25 mouse cellular contexts compared by ENCODE assay signal in genomic region chr19:47031770-47032169, GRCm38 (mm10). TPM values are rescaled to one million over a fixed set of nuclear protein-coding genes. Genes with fewer than 3 reads are reported as not detected.
DNase-seq lines count a peak whose midpoint lies in the region; ATAC-seq and TF ChIP-seq lines count a peak whose summit lies in the region.
"Had no signal": no experiment of that assay in that cellular context is flagged by ENCODE, and none has a peak within 500 bp of the region (broad histone marks: within the 10 kb centered on the region; RNA-seq: fewer than 3 reads in every experiment).

No protein-coding gene starts in this region.

- H3K27ac ChIP-seq in forebrain, embryonic 15.5 days (replicated peaks), result 0 out of 2 replicates have a peak overlapping the region, but pooled peaks have one; percentile 19
- H3K27ac ChIP-seq in forebrain, embryonic 11.5 days (ENCODE audit: low read depth, low read length), result no peak overlapping the region
- H3K27ac ChIP-seq in layer of hippocampus, adult 2 months, result peak overlapping the region; percentile 62; the same call in 1 of the 2 replicates
- H3K27ac ChIP-seq: embryonic facial prominence, embryonic 10.5 days; embryonic facial prominence, embryonic 12.5 days; forebrain, embryonic 13.5 days had no signal

- H3K4me3 ChIP-seq in forebrain, embryonic 15.5 days, result no peak overlapping the region
- H3K4me3 ChIP-seq in forebrain, embryonic 11.5 days (ENCODE audit: low read depth, low read length), result no peak overlapping the region
- H3K4me3 ChIP-seq in layer of hippocampus, adult 2 months, result no peak overlapping the region
- H3K4me3 ChIP-seq: embryonic facial prominence, embryonic 10.5 days; embryonic facial prominence, embryonic 12.5 days; forebrain, embryonic 13.5 days had no signal

- TF ChIP-seq CTCF in layer of hippocampus, adult 2 months (conservative IDR thresholded peaks at IDR 0.05), result 0 out of 2 replicates have a peak, but pooled peaks have one; percentile 13

- ATAC-seq in forebrain, embryonic 15.5 days (replicated peaks), result no peak
- no peak for ATAC-seq in forebrain, embryonic 11.5 days (replicated peaks; ENCODE audit: low FRiP score)
- ATAC-seq: activated CD4-positive, CD25-positive, alpha-beta regulatory T cell, adult 4 months; CD4-positive, CD25-positive, alpha-beta regulatory T cell, adult 4 months; forebrain, embryonic 13.5 days; forebrain, embryonic 16.5 days; Patski had no signal

- no peaks in the 10 kb centered on the region for H3K9me3 ChIP-seq in forebrain, embryonic 15.5 days
- H3K9me3 ChIP-seq in forebrain, embryonic 11.5 days (ENCODE audit: control insufficient read depth, low read length), result no peaks in the 10 kb centered on the region
- H3K9me3 ChIP-seq: embryonic facial prominence, embryonic 10.5 days; embryonic facial prominence, embryonic 12.5 days; forebrain, embryonic 13.5 days; G1E had no signal

- no peaks in the 10 kb centered on the region for H3K27me3 ChIP-seq in forebrain, embryonic 15.5 days
- H3K27me3 ChIP-seq in forebrain, embryonic 11.5 days (ENCODE audit: control insufficient read depth, insufficient read depth, low read length), result no peaks in the 10 kb centered on the region
- H3K27me3 ChIP-seq: CH12.LX; embryonic facial prominence, embryonic 12.5 days; forebrain, embryonic 13.5 days; Patski had no signal

- H3K4me1 ChIP-seq in forebrain, embryonic 15.5 days, result no peaks in the 10 kb centered on the region
- H3K4me1 ChIP-seq in forebrain, embryonic 11.5 days (replicated peaks; ENCODE audit: control insufficient read depth, insufficient read depth, low read length), result no peaks in the 10 kb centered on the region
- H3K4me1 ChIP-seq: embryonic facial prominence, embryonic 10.5 days; embryonic facial prominence, embryonic 12.5 days; forebrain, embryonic 13.5 days had no signal

- no peak overlapping the region for H3K9ac ChIP-seq in forebrain, embryonic 15.5 days (replicated peaks)
- no peak overlapping the region for H3K9ac ChIP-seq in forebrain, embryonic 11.5 days (ENCODE audit: low read length)
- H3K9ac ChIP-seq: embryonic facial prominence, embryonic 12.5 days; forebrain, embryonic 13.5 days had no signal

- H3K36me3 ChIP-seq in forebrain, embryonic 15.5 days, result peaks cover 31% of the 10 kb centered on the region
- H3K36me3 ChIP-seq in forebrain, embryonic 11.5 days (ENCODE audit: control insufficient read depth, insufficient read depth, low read length), result peaks cover 3% of the 10 kb centered on the region; the same call in 1 of the 2 replicates

- no peak overlapping the region for H3K4me2 ChIP-seq in forebrain, embryonic 15.5 days (replicated peaks)
- H3K4me2 ChIP-seq in forebrain, embryonic 11.5 days (ENCODE audit: low read depth, low read length, severe bottlenecking), result no peak overlapping the region
- H3K4me2 ChIP-seq: embryonic facial prominence, embryonic 12.5 days; forebrain, embryonic 13.5 days had no signal

- 81% methylated on average over 6 of the region's 6 CpGs for WGBS in forebrain, embryonic 15.5 days
- WGBS in forebrain, embryonic 11.5 days, result 90% methylated on average over 6 of the region's 6 CpGs

- no peak for DNase-seq in forebrain, embryonic 11.5 days (ENCODE audit: low spot score)
- peak; percentile 39 for DNase-seq in layer of hippocampus, adult 11-12 months (ENCODE audit: low spot score)
- no peak for DNase-seq in layer of hippocampus, postnatal 10 days (ENCODE audit: low spot score in 2 of 2)
- DNase-seq in layer of hippocampus, adult 2 months (ENCODE audit: low spot score in 2 of 2), result no peak
- no peak for DNase-seq in layer of hippocampus, postnatal 25 days (ENCODE audit: extremely low spot score in 1 of 2, low spot score in 1 of 2)
- no peak for DNase-seq in right cerebral cortex, adult 18-20 months
- DNase-seq: adrenal gland, adult 8-10 months; adrenal gland, postnatal 14 days; adrenal gland, postnatal 36 days; B cell, adult 2 months; cerebellum, adult 11-12 months; cerebellum, adult 2 months; cerebellum, adult 9-10 months; cerebellum, postnatal 10 days; cerebellum, postnatal 25 days had no signal

RNA-seq across cellular contexts. Expression of gene Nt5c2, which starts 16.8 kb away (rescaled TPM):
- polyA plus RNA-seq in forebrain, embryonic 15.5 days (2015; fragmentation: Nextera tagmentation; extraction: Ambion mirVana), result 73.2 and 78.2 TPM in 2 replicates
- polyA plus RNA-seq in forebrain, embryonic 11.5 days (2014; fragmentation: Nextera tagmentation; extraction: Ambion mirVana), result 71.8 and 77.9 TPM in 2 replicates
- total RNA-seq in layer of hippocampus, postnatal 10 days (2021), result 10 to 100 TPM; 65.6 to 78.1 TPM
- total RNA-seq in layer of hippocampus, adult 2 months (2021), result 10 to 100 TPM; 80.9 to 84.4 TPM
- 10 to 100 TPM; 70.7 to 71.1 TPM for total RNA-seq in layer of hippocampus, postnatal 25 days (2021)

RNA-seq across cellular contexts. Expression of gene Ina, which starts 17.3 kb away (rescaled TPM):
- 333 TPM in 2 replicates for polyA plus RNA-seq in forebrain, embryonic 15.5 days (2015; fragmentation: Nextera tagmentation; extraction: Ambion mirVana)
- polyA plus RNA-seq in forebrain, embryonic 11.5 days (2014; fragmentation: Nextera tagmentation; extraction: Ambion mirVana), result 102 and 110 TPM in 2 replicates
- total RNA-seq in layer of hippocampus, postnatal 10 days (2021), result 100 to 1,000 TPM; 197 to 202 TPM
- total RNA-seq in layer of hippocampus, adult 2 months (2021), result 100 to 1,000 TPM; 170 to 180 TPM
- total RNA-seq in layer of hippocampus, postnatal 25 days (2021), result 100 to 1,000 TPM; 178 to 189 TPM
- total RNA-seq: CH12.LX had no signal
- polyA plus RNA-seq: activated CD4-positive, CD25-positive, alpha-beta regulatory T cell, adult 4 months; CD4-positive, CD25-positive, alpha-beta regulatory T cell, adult 4 months; G1E had no signal

RNA-seq across cellular contexts. Expression of gene Pcgf6, which starts 18.9 kb away (rescaled TPM):
- 27.4 and 29.8 TPM in 2 replicates for polyA plus RNA-seq in forebrain, embryonic 15.5 days (2015; fragmentation: Nextera tagmentation; extraction: Ambion mirVana)
- polyA plus RNA-seq in forebrain, embryonic 11.5 days (2014; fragmentation: Nextera tagmentation; extraction: Ambion mirVana), result 35.1 and 37.3 TPM in 2 replicates
- 10 to 100 TPM; 19.7 to 20.4 TPM for total RNA-seq in layer of hippocampus, postnatal 10 days (2021)
- 10 to 100 TPM; 19.3 to 25.5 TPM for total RNA-seq in layer of hippocampus, adult 2 months (2021)
- 10 to 100 TPM; 14.5 to 20.2 TPM for total RNA-seq in layer of hippocampus, postnatal 25 days (2021)

RNA-seq across cellular contexts. Expression of gene Taf5, which starts 35.8 kb away (rescaled TPM):
- 6.9 and 7.8 TPM in 2 replicates for polyA plus RNA-seq in forebrain, embryonic 15.5 days (2015; fragmentation: Nextera tagmentation; extraction: Ambion mirVana)
- 10.6 and 11.8 TPM in 2 replicates for polyA plus RNA-seq in forebrain, embryonic 11.5 days (2014; fragmentation: Nextera tagmentation; extraction: Ambion mirVana)
- 1 to 10 TPM; 6.9 to 7.2 TPM for total RNA-seq in layer of hippocampus, postnatal 10 days (2021)
- 1 to 10 TPM; 5.2 to 5.6 TPM for total RNA-seq in layer of hippocampus, adult 2 months (2021)
- total RNA-seq in layer of hippocampus, postnatal 25 days (2021), result 1 to 10 TPM; 6.0 to 7.2 TPM

RNA-seq across cellular contexts. Expression of gene Usmg5, which starts 58.7 kb away (rescaled TPM):
- polyA plus RNA-seq in forebrain, embryonic 15.5 days (2015; fragmentation: Nextera tagmentation; extraction: Ambion mirVana), result 1,420 and 1,492 TPM in 2 replicates
- polyA plus RNA-seq in forebrain, embryonic 11.5 days (2014; fragmentation: Nextera tagmentation; extraction: Ambion mirVana), result 944 and 1,025 TPM in 2 replicates
- total RNA-seq in layer of hippocampus, postnatal 10 days (2021), result 100 to 1,000 TPM; 805 to 828 TPM
- total RNA-seq in layer of hippocampus, adult 2 months (2021), result 100 to 1,000 TPM; 713 to 825 TPM
- 100 to 1,000 TPM; 780 to 828 TPM for total RNA-seq in layer of hippocampus, postnatal 25 days (2021)
